Mouse (Mus musculus): Measurements from ENCODE around the gene Lrp8. TPM values are rescaled to one million over a fixed set of nuclear protein-coding genes. Genes with fewer than 3 reads are reported as not detected.

Lrp8 gene
- total RNA-seq, 4 experiments from 2014 or later, result 82.8 to 103 (median 94.8) TPM

- DNase-seq (ENCODE audit: low spot score in 2 of 2), result no peak
These were observed 108.0 kb downstream of the Lrp8 start for GRCm38 (mm10) chr4:107910020-107910419.

GRCm38 (mm10) chr4:107920336-107920735, 118.3 kb downstream of the Lrp8 start:
- no peak for DNase-seq (ENCODE audit: low spot score in 2 of 2)

GRCm38 (mm10) chr4:107921152-107921695, 119.2 kb downstream of the Lrp8 start:
- DNase-seq (ENCODE audit: low spot score in 2 of 2), result no peak

- DNase-seq (ENCODE audit: low spot score in 2 of 2), result no peak
These were observed 119.9 kb downstream of the Lrp8 start for GRCm38 (mm10) chr4:107921952-107922351.

- DNase-seq (ENCODE audit: low spot score in 2 of 2), result peak; percentile 61 to 74
These were observed 121.2 kb downstream of the Lrp8 start, which contains the start of gene Cpt2 for GRCm38 (mm10) chr4:107923145-107923802. Cpt2 (minus strand) TSS chr4:107923610.

GRCm38 (mm10) chr4:107923803-107924194, 121.7 kb downstream of the Lrp8 start:
- DNase-seq (ENCODE audit: low spot score in 2 of 2), result no peak

Other genes with a start within 250 kb of the Lrp8 start
- gene Dmrtb1, start 118.0 kb upstream of the Lrp8 start, total RNA-seq (2022), result 1 to 10 TPM in 1 of 4 experiments, under 1 TPM in 2, not detected in 1; 0.59 to 1.4 (median 0.76) TPM
- gene Magoh, start 77.5 kb downstream of the Lrp8 start, total RNA-seq (2022), result 10 to 100 TPM; 33.5 to 41.2 (median 38.7) TPM
- gene 0610037L13Rik, start 87.6 kb downstream of the Lrp8 start, total RNA-seq (2022), result 10 to 100 TPM; 54.2 to 71.4 (median 58.9) TPM
- gene Cpt2, start 121.3 kb downstream of the Lrp8 start, total RNA-seq (2022), result 1 to 10 TPM; 7.5 to 8.4 (median 7.9) TPM
- gene Slc1a7, start 166.1 kb downstream of the Lrp8 start, total RNA-seq (2022), result under 1 TPM in 2 of 4 experiments, not detected in 2; 0.17 to 0.20 TPM

Data from layer of hippocampus, adult 8-10 months (tissue).